Mouse (Mus musculus) embryonic facial prominence, embryonic 14.5 days (tissue): ENCODE measurements around the gene Dcaf6. TPM values are rescaled to one million over a fixed set of nuclear protein-coding genes. Genes with fewer than 3 reads are reported as not detected.

Source experiments
- ATAC-seq: fragments of 200-750 bp; cut with Nextera tagmentation; 2 replicates; pipeline ENCODE4 v1.8.0; 2017; ENCODE audit warnings: low read depth, moderate number of reproducible peaks, moderate TSS enrichment
- DNase-seq: peaks from one replicate; pipeline ENCODE4 v3.0.0-alpha.2; 2015; ENCODE audit warnings: low spot score
- H3K27ac ChIP-seq: fragments of 300-500 bp; sonication (generic); replicated peaks from 2 replicates; pipeline ENCODE4 v1.5.1; 2014; ENCODE audit warnings: low read depth, mild to moderate bottlenecking, low read length, moderate library complexity
- H3K27me3 ChIP-seq: fragments of 300-500 bp; sonication (generic); replicated peaks from 2 replicates; pipeline ENCODE4 v1.6.1; 2014; ENCODE audit warnings: low read length; ENCODE audit not compliant: control insufficient read depth, insufficient read depth
- H3K36me3 ChIP-seq: fragments of 300-500 bp; sonication (generic); 2 replicates; pipeline ENCODE4 v1.6.1; 2014; ENCODE audit warnings: low read length, mixed read lengths; ENCODE audit not compliant: control insufficient read depth, insufficient read depth
- H3K4me1 ChIP-seq: fragments of 300-500 bp; sonication (generic); 2 replicates; pipeline ENCODE4 v1.6.1; 2014; ENCODE audit warnings: antibody characterized with exemption, low read length; ENCODE audit not compliant: control insufficient read depth, insufficient read depth
- H3K4me2 ChIP-seq: fragments of 300-500 bp; sonication (generic); 2 replicates; pipeline ENCODE4 v1.6.1; 2014; ENCODE audit warnings: low read depth, mild to moderate bottlenecking, low read length, moderate library complexity, mixed read lengths
- H3K4me3 ChIP-seq: fragments of 300-500 bp; sonication (generic); 2 replicates; pipeline ENCODE4 v1.5.1; 2014; ENCODE audit warnings: low read depth, mild to moderate bottlenecking, low read length
- H3K9ac ChIP-seq: fragments of 300-500 bp; sonication (generic); 2 replicates; pipeline ENCODE4 v1.6.1; 2014; ENCODE audit warnings: low read depth, mild to moderate bottlenecking, low read length, moderate library complexity, mixed read lengths
- H3K9me3 ChIP-seq: fragments of 300-500 bp; sonication (generic); 2 replicates; pipeline ENCODE4 v1.6.1; 2016; ENCODE audit warnings: low read length; ENCODE audit not compliant: control insufficient read depth
- WGBS: fragments of 180-500 bp; shearing (Covaris S2); extraction: QIAGEN DNeasy Blood & Tissue Kit; methylation state at CpG from one replicate; pipeline ENCODE4 v1.1.7; 2014; 5-methylcytosine and 5-hydroxymethylcytosine counted together
- polyA plus RNA-seq: library from polyadenylated mRNA; unstranded; fragments of >200 nt; fragmentation: Nextera tagmentation; extraction: Ambion mirVana; gene quantifications from 2 replicates; pipeline ENCODE4 v1.2.1, GENCODE M21; 2014

The Dcaf6 gene
- polyA plus RNA-seq, 1 experiment from 2014 or later = 20.9 TPM

GRCm38 (mm10) chr1:165301567-165301966, 158.7 kb downstream of the Dcaf6 start:
- no peaks in the 10 kb centered on the region; the same call in 1 of the 2 replicates for H3K4me1 ChIP-seq
- H3K27ac ChIP-seq = no peak overlapping the region
- H3K27me3 ChIP-seq = no peaks in the 10 kb centered on the region
- WGBS = 89% methylated on average over 2 of the region's 2 CpGs
- no peak for DNase-seq
- H3K9me3 ChIP-seq = no peaks in the 10 kb centered on the region
- no peak overlapping the region for H3K4me2 ChIP-seq
- no peak overlapping the region for H3K9ac ChIP-seq
- no peak for ATAC-seq
- H3K4me3 ChIP-seq = no peak overlapping the region
- H3K36me3 ChIP-seq = peaks cover 7% of the 10 kb centered on the region; the same call in 1 of the 2 replicates

- Histone ChIP-seq H3K4me3 (no peak overlapping the region), H3K27ac (no peak overlapping the region), H3K9ac (no peak overlapping the region), H3K4me1 (no peaks in the 10 kb centered on the region; the same call in 1 of the 2 replicates), H3K4me2 (no peak overlapping the region), H3K9me3 (no peaks in the 10 kb centered on the region), H3K27me3 (no peaks in the 10 kb centered on the region), H3K36me3 (peaks cover 3% of the 10 kb centered on the region; the same call in 1 of the 2 replicates)
- WGBS = 72% methylated on average over 3 of the region's 3 CpGs
- DNase-seq (no peak), ATAC-seq (no peak)
Observed at GRCm38 (mm10) chr1:165301108-165301507, 159.2 kb downstream of the Dcaf6 start.

- ATAC-seq (no peak), DNase-seq (no peak)
- Histone ChIP-seq H3K9me3 (no peaks in the 10 kb centered on the region), H3K4me2 (no peak within 1 kb of the TSS), H3K4me1 (no peaks in the 10 kb centered on the region), H3K36me3 (peaks cover 5% of the 10 kb centered on the region; the same call in 1 of the 2 replicates), H3K27me3 (no peaks in the 10 kb centered on the region), H3K9ac (no peak within 1 kb of the TSS), H3K27ac (no peak within 1 kb of the TSS), H3K4me3 (no peak within 1 kb of the TSS)
- WGBS = 100% methylated on average over 1 of the region's 1 CpGs
Observed at GRCm38 (mm10) chr1:165295489-165295888, 164.8 kb downstream of the Dcaf6 start, which contains the start of gene Gpr161. Gene Gpr161 (plus strand): TSS chr1:165295789.

- DNase-seq (no peak), ATAC-seq (no peak)
- H3K27ac ChIP-seq = no peak overlapping the region
- peaks cover 5% of the 10 kb centered on the region; the same call in 1 of the 2 replicates for H3K36me3 ChIP-seq
- no peaks in the 10 kb centered on the region for H3K4me1 ChIP-seq
- no peak overlapping the region for H3K9ac ChIP-seq
- no peaks in the 10 kb centered on the region for H3K27me3 ChIP-seq
- no peak overlapping the region for H3K4me3 ChIP-seq
- 79% methylated on average over 6 of the region's 6 CpGs for WGBS
- H3K4me2 ChIP-seq = no peak overlapping the region
- no peaks in the 10 kb centered on the region for H3K9me3 ChIP-seq
Observed at GRCm38 (mm10) chr1:165291606-165292005, 168.7 kb downstream of the Dcaf6 start.

- Histone ChIP-seq H3K4me2 (no peak overlapping the region), H3K4me3 (no peak overlapping the region), H3K36me3 (no peaks in the 10 kb centered on the region), H3K9me3 (no peaks in the 10 kb centered on the region), H3K4me1 (no peaks in the 10 kb centered on the region), H3K27me3 (no peaks in the 10 kb centered on the region), H3K9ac (no peak overlapping the region), H3K27ac (no peak overlapping the region)
- ATAC-seq = no peak
- WGBS = 90% methylated on average over 4 of the region's 4 CpGs
- DNase-seq = no peak
Observed at GRCm38 (mm10) chr1:165289831-165290230, 170.4 kb downstream of the Dcaf6 start.

GRCm38 (mm10) chr1:165288165-165288564, 172.1 kb downstream of the Dcaf6 start:
- no peak overlapping the region for H3K9ac ChIP-seq
- H3K27ac ChIP-seq = no peak overlapping the region
- H3K27me3 ChIP-seq = no peaks in the 10 kb centered on the region
- WGBS = 91% methylated on average over 9 of the region's 9 CpGs
- peaks cover 9% of the 10 kb centered on the region for H3K4me1 ChIP-seq
- no peaks in the 10 kb centered on the region for H3K9me3 ChIP-seq
- no peaks in the 10 kb centered on the region for H3K36me3 ChIP-seq
- DNase-seq (no peak), ATAC-seq (no peak)
- no peak overlapping the region for H3K4me2 ChIP-seq
- H3K4me3 ChIP-seq = no peak overlapping the region

- Histone ChIP-seq H3K9me3 (no peaks in the 10 kb centered on the region), H3K36me3 (no peaks in the 10 kb centered on the region), H3K4me1 (peaks cover 15% of the 10 kb centered on the region), H3K27me3 (no peaks in the 10 kb centered on the region), H3K4me2 (no peak overlapping the region), H3K27ac (no peak overlapping the region), H3K9ac (no peak overlapping the region), H3K4me3 (no peak overlapping the region)
- WGBS = 60% methylated on average over 7 of the region's 7 CpGs
- DNase-seq = no peak
- ATAC-seq = no peak
Observed at GRCm38 (mm10) chr1:165284096-165284495, 176.2 kb downstream of the Dcaf6 start.

GRCm38 (mm10) chr1:165282967-165283345, 177.3 kb downstream of the Dcaf6 start:
- Histone ChIP-seq H3K4me3 (peak overlapping the region; percentile 76), H3K4me2 (peak overlapping the region; percentile 91), H3K36me3 (no peaks in the 10 kb centered on the region), H3K9ac (peak overlapping the region; percentile 86), H3K27me3 (no peaks in the 10 kb centered on the region), H3K4me1 (peaks cover 15% of the 10 kb centered on the region), H3K27ac (no peak overlapping the region), H3K9me3 (no peaks in the 10 kb centered on the region)
- DNase-seq = no peak
- ATAC-seq = no peak
- WGBS = 15% methylated on average over 7 of the region's 7 CpGs

- H3K27ac ChIP-seq = peak overlapping the region; percentile 87
- DNase-seq (peak; percentile 50), ATAC-seq (peak; percentile 44)
- no peaks in the 10 kb centered on the region for H3K9me3 ChIP-seq
- 1% methylated on average over 21 of the region's 35 CpGs for whole genome bisulfite sequencing
- peak overlapping the region; percentile 86 for H3K9ac ChIP-seq
- H3K27me3 ChIP-seq = no peaks in the 10 kb centered on the region
- H3K4me2 ChIP-seq = peak overlapping the region; percentile 91
- H3K4me3 ChIP-seq = peak overlapping the region; percentile 76
- no peaks in the 10 kb centered on the region for H3K36me3 ChIP-seq
- H3K4me1 ChIP-seq = peaks cover 15% of the 10 kb centered on the region
Observed at GRCm38 (mm10) chr1:165282222-165282966, 177.9 kb downstream of the Dcaf6 start.
